Mouse (Mus musculus): ENCODE measurements around the gene Zfp57. TPM values are rescaled to one million over a fixed set of nuclear protein-coding genes. Genes with fewer than 3 reads are reported as not detected.

The Zfp57 gene
- polyA plus RNA-seq, 1 experiment from 2014 or later = 241 TPM

GRCm38 (mm10) chr17:37026425-37026824 lies 25.5 kb downstream of the Zfp57 start:
- H3K4me3 ChIP-seq = no peak overlapping the region
- H3K4me2 ChIP-seq = no peak overlapping the region
- H3K27me3 ChIP-seq = no peaks in the 10 kb centered on the region
- no peaks in the 10 kb centered on the region for H3K9me3 ChIP-seq
- no peak overlapping the region for H3K9ac ChIP-seq
- no peak for ATAC-seq (ENCODE audit: low read depth)
- H3K27ac ChIP-seq (replicated peaks) = no peak overlapping the region
- no peaks in the 10 kb centered on the region for H3K36me3 ChIP-seq
- peaks cover 12% of the 10 kb centered on the region for H3K4me1 ChIP-seq (replicated peaks)
- 66% methylated on average over 2 of the region's 2 CpGs for WGBS

- H3K4me1 ChIP-seq (replicated peaks) = peaks cover 12% of the 10 kb centered on the region
- H3K4me2 ChIP-seq = no peak overlapping the region
- H3K9me3 ChIP-seq = no peaks in the 10 kb centered on the region
- no peaks in the 10 kb centered on the region for H3K27me3 ChIP-seq
- H3K4me3 ChIP-seq = no peak overlapping the region
- H3K27ac ChIP-seq (replicated peaks) = peak overlapping the region; percentile 98
- no peaks in the 10 kb centered on the region for H3K36me3 ChIP-seq
- 0 out of 2 replicates have a peak overlapping the region, but pooled peaks have one; percentile 22 for H3K9ac ChIP-seq
- 94% methylated on average over 4 of the region's 4 CpGs for WGBS
- no peak for ATAC-seq (ENCODE audit: low read depth)
These were observed 26.5 kb downstream of the Zfp57 start for GRCm38 (mm10) chr17:37027486-37027885.

- Histone ChIP-seq H3K27me3 (no peaks in the 10 kb centered on the region), H3K4me1 (replicated peaks) (peaks cover 12% of the 10 kb centered on the region), H3K27ac (replicated peaks) (peak overlapping the region; percentile 98), H3K9ac (peak overlapping the region; percentile 68), H3K36me3 (no peaks in the 10 kb centered on the region), H3K9me3 (no peaks in the 10 kb centered on the region), H3K4me2 (peak overlapping the region; percentile 55), H3K4me3 (peak overlapping the region; percentile 44)
- ATAC-seq (ENCODE audit: low read depth) = peak; percentile 54
- WGBS = 4% methylated on average over 10 of the region's 10 CpGs
These were observed 27.2 kb downstream of the Zfp57 start for GRCm38 (mm10) chr17:37028212-37028611.

GRCm38 (mm10) chr17:37028683-37029120 lies 27.7 kb downstream of the Zfp57 start:
- WGBS = under 1% methylated on average over 14 of the region's 14 CpGs

GRCm38 (mm10) chr17:37029162-37029561 lies 28.2 kb downstream of the Zfp57 start:
- H3K4me2 ChIP-seq = peak overlapping the region; percentile 55
- H3K9me3 ChIP-seq = no peaks in the 10 kb centered on the region
- H3K27ac ChIP-seq (replicated peaks) = peak overlapping the region; percentile 98
- H3K9ac ChIP-seq = peak overlapping the region; percentile 68
- H3K4me1 ChIP-seq (replicated peaks) = peaks cover 12% of the 10 kb centered on the region
- H3K27me3 ChIP-seq = no peaks in the 10 kb centered on the region
- peak overlapping the region; percentile 44 for H3K4me3 ChIP-seq
- no peaks in the 10 kb centered on the region for H3K36me3 ChIP-seq
- 60% methylated on average over 8 of the region's 8 CpGs for WGBS
- peak; percentile 41 for ATAC-seq (ENCODE audit: low read depth)

More at GRCm38 (mm10) chr17:37028683-37029120, 27.7 kb downstream of the Zfp57 start:
- peak overlapping the region; percentile 68 for H3K9ac ChIP-seq
- H3K36me3 ChIP-seq = no peaks in the 10 kb centered on the region
- peak overlapping the region; percentile 44 for H3K4me3 ChIP-seq
- peak overlapping the region; percentile 55 for H3K4me2 ChIP-seq
- peak; percentile 99 for ATAC-seq (ENCODE audit: low read depth)
- no peaks in the 10 kb centered on the region for H3K27me3 ChIP-seq
- H3K9me3 ChIP-seq = no peaks in the 10 kb centered on the region
- H3K4me1 ChIP-seq (replicated peaks) = peaks cover 12% of the 10 kb centered on the region
- peak overlapping the region; percentile 98 for H3K27ac ChIP-seq (replicated peaks)

GRCm38 (mm10) chr17:37039127-37039894 lies 38.3 kb downstream of the Zfp57 start:
- 89% methylated on average over 2 of the region's 2 CpGs for WGBS
- no peak overlapping the region for H3K9ac ChIP-seq
- no peaks in the 10 kb centered on the region for H3K4me1 ChIP-seq (replicated peaks)
- no peak overlapping the region for H3K4me3 ChIP-seq
- no peaks in the 10 kb centered on the region for H3K9me3 ChIP-seq
- no peaks in the 10 kb centered on the region for H3K36me3 ChIP-seq
- no peak overlapping the region for H3K27ac ChIP-seq (replicated peaks)
- H3K27me3 ChIP-seq = no peaks in the 10 kb centered on the region
- no peak for ATAC-seq (ENCODE audit: low read depth)
- no peak overlapping the region for H3K4me2 ChIP-seq

GRCm38 (mm10) chr17:37044651-37045244 lies 43.8 kb downstream of the Zfp57 start:
- H3K36me3 ChIP-seq = no peaks in the 10 kb centered on the region
- H3K9ac ChIP-seq = peak overlapping the region; percentile 98
- peak overlapping the region; percentile 94 for H3K27ac ChIP-seq (replicated peaks)
- peaks cover 39% of the 10 kb centered on the region for H3K4me1 ChIP-seq (replicated peaks)
- peak overlapping the region; percentile 80 for H3K4me3 ChIP-seq
- ATAC-seq (ENCODE audit: low read depth) = no peak
- peaks cover 5% of the 10 kb centered on the region; the same call in 1 of the 2 replicates for H3K27me3 ChIP-seq
- H3K9me3 ChIP-seq = no peaks in the 10 kb centered on the region
- 77% methylated on average over 7 of the region's 7 CpGs for WGBS
- H3K4me2 ChIP-seq = peak overlapping the region; percentile 88

GRCm38 (mm10) chr17:37045611-37046311 lies 44.8 kb downstream of the Zfp57 start, which contains the start of gene Gabbr1:
Gene Gabbr1, plus strand, starts transcription at chr17:37045966.
- peak within 1 kb of the TSS; percentile 88 for H3K4me2 ChIP-seq
- H3K27ac ChIP-seq (replicated peaks) = peak within 1 kb of the TSS; percentile 94
- peak within 1 kb of the TSS; percentile 80 for H3K4me3 ChIP-seq
- peak within 1 kb of the TSS; percentile 98 for H3K9ac ChIP-seq
- peak; percentile 83 for ATAC-seq (ENCODE audit: low read depth)
- peaks cover 45% of the 10 kb centered on the region for H3K4me1 ChIP-seq (replicated peaks)
- H3K36me3 ChIP-seq = no peaks in the 10 kb centered on the region
- peaks cover 5% of the 10 kb centered on the region; the same call in 1 of the 2 replicates for H3K27me3 ChIP-seq
- H3K9me3 ChIP-seq = no peaks in the 10 kb centered on the region
- WGBS = 1% methylated on average over 50 of the region's 55 CpGs

GRCm38 (mm10) chr17:37046312-37047112 lies 45.5 kb downstream of the Zfp57 start:
- 1% methylated on average over 50 of the region's 58 CpGs for WGBS
- Histone ChIP-seq H3K36me3 (no peaks in the 10 kb centered on the region), H3K9ac (peak overlapping the region; percentile 98), H3K27me3 (peaks cover 5% of the 10 kb centered on the region; the same call in 1 of the 2 replicates), H3K9me3 (no peaks in the 10 kb centered on the region), H3K27ac (replicated peaks) (peak overlapping the region; percentile 94), H3K4me1 (replicated peaks) (peaks cover 53% of the 10 kb centered on the region), H3K4me2 (peak overlapping the region; percentile 88), H3K4me3 (peak overlapping the region; percentile 80)
- ATAC-seq (ENCODE audit: low read depth) = peak; percentile 66

GRCm38 (mm10) chr17:37047332-37047976 lies 46.5 kb downstream of the Zfp57 start:
- Histone ChIP-seq H3K4me3 (peak overlapping the region; percentile 80), H3K27ac (replicated peaks) (peak overlapping the region; percentile 94), H3K9ac (peak overlapping the region; percentile 98), H3K27me3 (peaks cover 5% of the 10 kb centered on the region; the same call in 1 of the 2 replicates), H3K4me2 (peak overlapping the region; percentile 88), H3K36me3 (0 out of 2 replicates have a peak, but pooled peaks cover 2% of the 10 kb centered on the region), H3K4me1 (replicated peaks) (peaks cover 62% of the 10 kb centered on the region), H3K9me3 (no peaks in the 10 kb centered on the region)
- no peak for ATAC-seq (ENCODE audit: low read depth)
- 16% methylated on average over 19 of the region's 19 CpGs for WGBS

- Histone ChIP-seq H3K4me2 (peak overlapping the region; percentile 88), H3K4me1 (replicated peaks) (peaks cover 66% of the 10 kb centered on the region), H3K9me3 (no peaks in the 10 kb centered on the region), H3K4me3 (peak overlapping the region; percentile 80), H3K27me3 (peaks cover 5% of the 10 kb centered on the region; the same call in 1 of the 2 replicates), H3K36me3 (0 out of 2 replicates have a peak, but pooled peaks cover 7% of the 10 kb centered on the region), H3K27ac (replicated peaks) (no peak overlapping the region), H3K9ac (peak overlapping the region; percentile 98)
- WGBS = 23% methylated on average over 3 of the region's 3 CpGs
- no peak for ATAC-seq (ENCODE audit: low read depth)
These were observed 47.0 kb downstream of the Zfp57 start for GRCm38 (mm10) chr17:37047981-37048380.

All from neural tube, embryonic 13.5 days (tissue).